Mouse (Mus musculus) embryonic facial prominence, embryonic 10.5 days (tissue): Measurements from ENCODE around the gene Ifna16. TPM values are rescaled to one million over a fixed set of nuclear protein-coding genes. Genes with fewer than 3 reads are reported as not detected.

Experiments
- DNase-seq: peaks from one replicate; pipeline ENCODE4 v3.0.0-alpha.2; 2017; ENCODE audit warnings: low spot score
- H3K27ac ChIP-seq: fragments of 300-500 bp; sonication (generic); replicated peaks from 2 replicates; pipeline ENCODE4 v1.5.1; 2016; ENCODE audit warnings: mild to moderate bottlenecking
- H3K27me3 ChIP-seq: fragments of 300-500 bp; sonication (generic); replicated peaks from 2 replicates; pipeline ENCODE4 v1.6.1; 2016; ENCODE audit warnings: low read depth, mild to moderate bottlenecking; ENCODE audit not compliant: poor library complexity, severe bottlenecking
- H3K36me3 ChIP-seq: fragments of 300-500 bp; sonication (generic); replicated peaks from 2 replicates; pipeline ENCODE4 v1.6.1; 2016; ENCODE audit warnings: mild to moderate bottlenecking, moderate library complexity
- H3K4me1 ChIP-seq: fragments of 300-500 bp; sonication (generic); 2 replicates; pipeline ENCODE4 v1.6.1; 2016
- H3K4me3 ChIP-seq: fragments of 300-500 bp; sonication (generic); 2 replicates; pipeline ENCODE4 v1.5.1; 2016; ENCODE audit warnings: mild to moderate bottlenecking, moderate library complexity
- H3K9me3 ChIP-seq: fragments of 300-500 bp; sonication (generic); 2 replicates; pipeline ENCODE4 v1.6.1; 2016; ENCODE audit warnings: mild to moderate bottlenecking
- WGBS: fragments of 180-500 bp; shearing (Covaris S2); methylation state at CpG from one replicate; pipeline ENCODE4 v1.1.7; 2016; 5-methylcytosine and 5-hydroxymethylcytosine counted together
- polyA plus RNA-seq: library from polyadenylated mRNA; unstranded; fragments of >200 nt; fragmentation: Nextera tagmentation; extraction: Ambion mirVana; gene quantifications from 2 replicates; pipeline ENCODE4 v1.2.1, GENCODE M21; 2016

The Ifna16 gene
- not detected in 2 replicates for polyA plus RNA-seq

DNA sequence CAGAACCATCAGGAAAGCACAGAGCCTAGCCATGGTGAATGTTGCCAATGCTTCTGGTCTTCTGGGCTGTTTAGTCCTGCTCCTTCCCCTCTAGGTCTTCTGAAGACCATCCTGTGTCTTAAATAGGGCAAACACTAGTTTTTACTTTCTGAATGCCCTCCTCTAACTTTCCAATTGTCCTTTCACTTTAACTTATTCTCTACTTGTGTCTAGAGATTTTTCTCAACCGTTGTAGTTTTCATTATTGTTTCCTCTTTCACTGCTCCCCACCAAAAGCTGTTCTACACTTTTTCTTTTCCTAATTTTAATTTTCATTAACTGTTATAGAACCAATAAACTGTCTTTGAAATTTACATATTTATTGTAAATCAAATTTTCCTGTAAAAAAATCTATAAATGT is at the start of gene Ifna16:
Gene Ifna16 (minus strand): TSS at position 101 of the 400 bp plus-strand sequence.
- H3K27me3 ChIP-seq: no peaks in the 10 kb centered on the region
- H3K27ac ChIP-seq: no peak within 1 kb of the TSS
- no peaks in the 10 kb centered on the region for H3K9me3 ChIP-seq
- no peak for DNase-seq
- no peak within 1 kb of the TSS for H3K4me3 ChIP-seq
- H3K4me1 ChIP-seq: no peaks in the 10 kb centered on the region
- 86% methylated on average over 1 of the region's 1 CpGs for WGBS
- H3K36me3 ChIP-seq: no peaks in the 10 kb centered on the region

DNA sequence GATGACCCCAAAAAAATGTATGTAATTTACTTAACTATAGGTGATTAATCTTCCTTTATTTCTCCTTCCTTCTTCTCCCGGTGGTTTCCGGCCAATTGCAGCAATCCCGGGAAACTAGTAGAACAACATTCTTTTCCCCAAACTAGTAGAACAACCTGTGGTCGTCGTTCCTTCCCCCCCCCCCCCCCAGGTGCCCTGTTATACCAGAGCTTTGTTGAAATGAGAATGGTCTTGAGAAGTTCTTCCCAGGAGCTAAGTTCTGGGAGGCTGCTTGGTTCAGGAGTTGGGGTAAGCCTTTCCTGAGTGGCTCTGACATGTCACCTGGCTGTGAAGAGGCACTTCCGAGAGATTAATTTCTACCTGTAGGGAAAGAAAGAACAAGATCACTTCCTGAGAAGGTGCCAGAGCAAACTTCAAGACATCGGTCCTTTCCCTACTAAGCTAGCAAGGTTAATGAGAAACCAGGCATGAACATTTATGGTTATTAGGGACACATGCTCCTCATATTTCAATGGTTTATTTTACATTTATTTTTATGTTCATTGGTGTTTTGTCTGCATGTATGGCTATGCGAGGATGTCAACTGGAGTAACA is 46.9 kb upstream of the Ifna16 start:
- peak; percentile 15 for DNase-seq

DNA sequence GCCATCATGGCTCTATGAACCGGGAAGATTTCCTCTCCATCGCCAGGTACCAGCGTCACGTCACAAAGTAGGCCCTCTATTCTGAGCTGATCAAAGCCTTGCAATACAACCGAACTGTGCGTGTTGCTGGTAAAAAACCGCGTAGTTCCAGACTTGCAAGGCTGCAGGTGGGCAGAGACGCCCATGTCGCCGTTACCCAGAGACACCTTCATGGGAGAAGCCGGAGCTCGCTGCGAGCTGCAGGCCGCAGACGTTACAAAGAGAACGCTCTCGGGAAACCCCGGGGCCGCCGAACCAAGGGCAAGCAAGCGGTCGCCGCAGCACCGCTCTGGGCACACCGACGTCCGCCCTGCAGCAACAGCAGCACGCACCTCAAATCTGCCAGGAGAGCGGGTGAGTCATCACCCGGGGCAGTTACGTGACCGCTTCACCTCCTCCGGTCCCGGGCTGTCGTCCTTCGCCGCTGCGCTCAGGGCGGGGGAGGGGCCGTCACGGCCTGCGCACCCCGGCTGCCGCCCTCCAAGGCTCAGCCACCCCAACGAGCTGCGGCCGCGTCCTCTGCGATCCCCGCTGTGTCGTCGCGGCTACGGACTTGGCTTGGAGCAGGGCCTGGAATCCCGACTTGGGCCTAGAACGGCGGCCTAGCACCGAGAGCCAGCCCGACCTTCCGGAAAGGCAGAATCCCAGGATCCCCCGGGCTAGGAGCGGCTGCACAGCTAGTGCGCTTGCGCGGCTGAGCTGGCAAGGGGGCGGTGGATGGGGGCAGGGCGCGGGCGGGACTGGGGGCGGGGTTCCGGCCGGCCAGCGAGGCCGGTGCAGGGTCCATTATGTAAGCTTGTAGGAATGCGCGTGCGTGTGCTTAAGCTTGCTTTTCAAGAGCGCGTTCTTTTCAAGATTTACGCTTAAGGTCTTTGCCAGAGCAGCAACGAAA is 45.3 kb upstream of the Ifna16 start, which contains the start of the genes Gm26566 and Klhl9:
Gene Gm26566 (plus strand): TSS at position 15 of the 931 bp plus-strand sequence.
Gene Klhl9 (minus strand): TSS at position 675 of the 931 bp plus-strand sequence.
- H3K4me1 ChIP-seq: peaks cover 33% of the 10 kb centered on the region
- H3K4me3 ChIP-seq: peak within 1 kb of the TSS; percentile 97
- H3K27ac ChIP-seq: peak within 1 kb of the TSS; percentile 99
- peak; percentile 98 for DNase-seq
- H3K27me3 ChIP-seq: no peaks in the 10 kb centered on the region
- peaks cover 42% of the 10 kb centered on the region for H3K36me3 ChIP-seq
- no peaks in the 10 kb centered on the region for H3K9me3 ChIP-seq
- WGBS: under 1% methylated on average over 82 of the region's 82 CpGs

More for the DNA sequence above, 46.9 kb upstream of the Ifna16 start:
- Histone ChIP-seq H3K27me3 (no peaks in the 10 kb centered on the region), H3K4me3 (no peak overlapping the region), H3K36me3 (peaks cover 26% of the 10 kb centered on the region), H3K27ac (0 out of 2 replicates have a peak overlapping the region, but pooled peaks have one; percentile 35), H3K9me3 (no peaks in the 10 kb centered on the region), H3K4me1 (peaks cover 26% of the 10 kb centered on the region)
- 57% methylated on average over 8 of the region's 8 CpGs for WGBS

DNA sequence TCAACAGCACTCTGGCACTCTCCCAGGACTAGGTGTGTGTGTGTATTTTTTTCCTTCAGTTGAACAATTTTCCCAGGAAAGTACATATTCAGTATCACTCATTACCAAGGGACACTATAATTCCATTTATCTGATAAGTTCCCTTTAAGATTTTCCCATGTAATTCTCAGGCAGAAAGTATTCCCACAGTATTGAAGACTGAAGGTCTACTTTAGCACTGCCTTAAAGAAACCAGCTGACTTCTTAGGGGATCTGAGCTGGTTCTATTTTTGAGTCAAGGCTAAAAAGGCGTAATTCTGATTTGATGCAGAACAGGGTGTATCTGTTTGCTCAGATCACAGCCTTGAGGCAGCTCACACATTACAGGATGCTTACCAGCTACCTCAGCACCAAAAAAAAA is 42.0 kb upstream of the Ifna16 start:
- Histone ChIP-seq H3K4me1 (peaks cover 33% of the 10 kb centered on the region), H3K27me3 (no peaks in the 10 kb centered on the region), H3K4me3 (peak overlapping the region; percentile 97), H3K9me3 (no peaks in the 10 kb centered on the region), H3K27ac (no peak overlapping the region), H3K36me3 (peaks cover 75% of the 10 kb centered on the region)
- no peak for DNase-seq
- 80% methylated on average over 1 of the region's 1 CpGs for WGBS

DNA sequence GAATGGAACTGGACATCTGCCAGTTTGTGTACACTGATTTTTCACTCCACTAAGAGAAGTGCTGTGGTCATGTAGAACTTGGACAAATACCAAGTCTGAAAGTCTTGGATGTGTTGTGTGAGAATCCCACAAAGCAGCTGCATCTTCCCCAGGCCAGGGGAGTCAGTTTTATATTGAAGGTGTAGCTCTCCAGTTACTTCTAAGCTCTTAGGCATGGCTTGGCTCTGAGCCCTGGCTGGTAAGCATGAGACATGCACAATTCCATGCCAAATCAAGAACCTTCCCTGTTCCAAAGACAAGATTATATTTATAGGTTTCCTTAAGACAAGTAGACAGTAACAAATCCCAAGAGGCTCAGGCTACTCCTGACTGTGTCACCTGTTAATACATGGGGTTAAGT is 38.3 kb upstream of the Ifna16 start:
- Histone ChIP-seq H3K27me3 (no peaks in the 10 kb centered on the region), H3K4me1 (peaks cover 19% of the 10 kb centered on the region), H3K4me3 (no peak overlapping the region), H3K27ac (no peak overlapping the region), H3K9me3 (no peaks in the 10 kb centered on the region), H3K36me3 (peaks cover 76% of the 10 kb centered on the region)
- DNase-seq: no peak

DNA sequence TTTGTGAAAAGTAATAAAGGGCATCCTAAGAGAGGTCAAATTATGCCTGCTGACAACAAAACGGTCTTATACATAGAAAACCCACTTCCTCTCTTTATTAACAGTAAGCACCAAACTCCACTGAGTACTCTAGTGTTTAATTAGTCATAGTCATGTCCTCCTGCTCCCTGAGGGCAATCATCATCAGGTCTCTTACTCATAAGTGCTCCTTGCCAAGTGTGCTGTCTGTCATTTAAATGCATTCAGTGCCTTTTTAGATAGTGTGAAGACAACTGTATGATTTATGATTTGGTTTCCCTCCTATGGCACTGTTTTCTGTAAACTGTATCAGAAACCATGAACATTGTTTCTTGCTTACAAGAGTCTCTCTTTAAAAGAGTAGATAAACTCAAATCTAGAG is 37.6 kb upstream of the Ifna16 start:
- WGBS: 88% methylated on average over 1 of the region's 1 CpGs
- no peak for DNase-seq
- Histone ChIP-seq H3K4me1 (peaks cover 12% of the 10 kb centered on the region), H3K36me3 (peaks cover 68% of the 10 kb centered on the region), H3K9me3 (no peaks in the 10 kb centered on the region), H3K27ac (no peak overlapping the region), H3K4me3 (no peak overlapping the region), H3K27me3 (no peaks in the 10 kb centered on the region)

DNA sequence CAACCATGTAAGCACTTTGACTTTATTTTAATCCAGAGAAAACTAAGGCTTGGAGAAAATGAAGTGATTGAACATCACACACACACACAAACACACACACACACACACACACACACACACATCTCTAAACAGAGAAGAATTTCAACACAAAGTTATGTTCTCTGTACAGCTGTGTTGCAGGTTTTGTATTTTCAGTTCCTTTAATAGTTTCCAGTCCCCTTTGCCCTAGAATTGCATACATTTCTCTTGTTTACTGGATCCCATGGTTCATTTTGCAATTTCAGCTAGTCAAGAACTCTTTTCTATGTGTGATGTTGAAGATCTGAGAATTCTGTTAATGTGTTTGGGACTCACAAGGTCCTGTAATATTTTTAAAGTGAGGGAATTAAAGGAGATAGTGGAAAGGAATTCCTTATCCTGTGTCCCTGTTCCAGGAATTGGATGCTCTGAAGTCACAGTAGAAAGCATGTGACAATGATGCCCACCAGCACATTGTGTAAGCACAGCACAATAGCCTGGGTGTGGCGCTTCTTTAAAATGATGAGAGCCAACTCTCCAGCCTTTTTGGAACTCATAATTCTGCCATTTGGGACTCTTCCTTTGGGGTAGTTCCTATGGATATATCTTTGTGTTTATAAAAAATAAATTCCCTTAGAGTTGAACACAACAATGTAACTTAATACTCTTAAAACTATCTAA is 30.6 kb upstream of the Ifna16 start:
- H3K4me1 ChIP-seq: no peaks in the 10 kb centered on the region
- H3K9me3 ChIP-seq: no peaks in the 10 kb centered on the region
- DNase-seq: no peak
- no peak overlapping the region for H3K27ac ChIP-seq
- H3K27me3 ChIP-seq: no peaks in the 10 kb centered on the region
- 94% methylated on average over 1 of the region's 1 CpGs for WGBS
- H3K36me3 ChIP-seq: no peaks in the 10 kb centered on the region
- no peak overlapping the region for H3K4me3 ChIP-seq

DNA sequence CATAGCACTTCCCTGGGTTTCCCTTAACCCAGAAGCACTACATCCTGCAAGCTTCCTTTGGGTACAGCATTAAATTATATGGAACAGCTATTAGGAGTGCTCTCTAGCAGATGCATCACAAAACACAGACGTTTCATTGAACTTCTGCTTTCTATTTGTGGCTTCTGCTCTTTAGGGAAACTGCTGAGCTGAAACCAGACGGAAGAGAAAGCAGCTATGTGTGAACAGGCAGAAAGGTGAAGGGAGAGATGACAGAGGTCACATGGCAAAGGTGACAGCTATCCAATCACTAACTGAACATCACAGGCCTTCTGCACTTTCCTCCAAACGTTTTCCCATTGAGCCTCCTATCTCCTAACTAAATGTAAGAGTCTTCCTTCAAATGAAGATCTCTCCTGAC is 29.2 kb upstream of the Ifna16 start:
- no peaks in the 10 kb centered on the region for H3K4me1 ChIP-seq
- H3K27me3 ChIP-seq: no peaks in the 10 kb centered on the region
- H3K4me3 ChIP-seq: no peak overlapping the region
- no peaks in the 10 kb centered on the region for H3K9me3 ChIP-seq
- H3K27ac ChIP-seq: no peak overlapping the region
- no peak for DNase-seq
- no peaks in the 10 kb centered on the region for H3K36me3 ChIP-seq
- WGBS: 46% methylated on average over 3 of the region's 3 CpGs

DNA sequence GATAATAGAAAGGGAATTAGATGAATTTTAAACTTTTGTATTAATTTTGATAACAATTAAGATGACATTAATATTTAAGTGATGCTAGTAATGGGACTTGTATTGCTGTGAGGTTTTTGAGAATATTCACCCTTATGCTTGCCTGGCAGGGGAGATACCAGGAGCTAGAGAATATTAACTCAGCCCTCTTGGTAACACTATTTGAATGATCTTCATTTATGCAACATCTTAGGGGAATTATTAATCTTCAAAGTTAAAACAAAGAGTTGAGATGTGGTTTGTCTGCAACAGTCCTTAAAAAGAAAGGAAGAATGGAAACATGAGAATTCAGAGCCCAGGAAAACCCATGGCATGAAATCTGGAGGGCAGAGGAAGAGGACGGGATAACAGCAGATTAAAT is 22.6 kb upstream of the Ifna16 start:
- H3K9me3 ChIP-seq: no peaks in the 10 kb centered on the region

DNA sequence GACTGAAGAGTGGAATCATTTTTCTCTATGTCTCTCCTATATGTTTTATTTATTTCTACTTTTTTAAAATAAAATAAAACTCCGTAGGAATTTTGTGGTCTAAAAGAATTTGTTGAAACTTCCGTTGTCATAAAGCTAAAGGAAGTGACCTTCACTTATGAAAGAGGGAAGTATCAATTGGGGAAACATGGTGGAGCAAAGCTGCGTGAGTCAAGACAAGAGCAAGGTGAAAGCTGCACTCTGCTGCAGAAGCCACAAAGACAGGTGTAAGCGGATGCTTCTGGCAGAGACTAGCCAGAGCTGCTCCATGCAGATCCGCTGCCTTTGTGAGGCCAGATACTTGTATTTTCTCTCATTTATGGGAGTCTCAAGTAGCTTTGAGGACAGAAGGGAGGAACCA is 22.1 kb upstream of the Ifna16 start:
- DNase-seq: no peak
- Histone ChIP-seq H3K9me3 (no peaks in the 10 kb centered on the region), H3K36me3 (no peaks in the 10 kb centered on the region), H3K4me3 (no peak overlapping the region), H3K4me1 (no peaks in the 10 kb centered on the region), H3K27ac (no peak overlapping the region), H3K27me3 (no peaks in the 10 kb centered on the region)
- 85% methylated on average over 5 of the region's 5 CpGs for WGBS

More for the DNA sequence above, 22.6 kb upstream of the Ifna16 start:
- Histone ChIP-seq H3K36me3 (no peaks in the 10 kb centered on the region), H3K4me3 (no peak overlapping the region), H3K4me1 (no peaks in the 10 kb centered on the region), H3K27ac (no peak overlapping the region), H3K27me3 (no peaks in the 10 kb centered on the region)
- WGBS: 78% methylated on average over 1 of the region's 1 CpGs
- DNase-seq: no peak

DNA sequence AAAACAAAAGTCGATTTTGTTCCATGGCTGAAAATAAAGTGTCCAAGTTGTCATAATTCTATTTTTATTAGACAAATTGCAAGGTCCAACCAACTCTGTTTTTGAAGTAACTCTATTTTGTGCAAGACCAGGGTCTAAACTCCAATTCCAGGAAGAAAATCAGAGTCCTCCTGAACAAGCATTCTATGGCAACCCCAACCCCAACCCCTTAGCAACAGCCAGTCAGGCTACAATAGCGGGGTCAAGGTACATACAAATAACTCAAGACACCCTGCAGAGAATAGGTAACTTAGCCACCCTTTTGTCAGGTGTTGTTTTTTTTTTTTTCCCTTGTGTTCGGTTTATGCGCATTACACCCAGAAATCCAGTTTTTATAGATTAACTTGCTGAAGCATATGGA is 21.0 kb upstream of the Ifna16 start:
- H3K36me3 ChIP-seq: no peaks in the 10 kb centered on the region
- DNase-seq: no peak
- no peaks in the 10 kb centered on the region for H3K27me3 ChIP-seq
- H3K27ac ChIP-seq: no peak overlapping the region
- WGBS: 86% methylated on average over 4 of the region's 4 CpGs
- H3K4me1 ChIP-seq: no peaks in the 10 kb centered on the region
- no peaks in the 10 kb centered on the region for H3K9me3 ChIP-seq
- H3K4me3 ChIP-seq: no peak overlapping the region

DNA sequence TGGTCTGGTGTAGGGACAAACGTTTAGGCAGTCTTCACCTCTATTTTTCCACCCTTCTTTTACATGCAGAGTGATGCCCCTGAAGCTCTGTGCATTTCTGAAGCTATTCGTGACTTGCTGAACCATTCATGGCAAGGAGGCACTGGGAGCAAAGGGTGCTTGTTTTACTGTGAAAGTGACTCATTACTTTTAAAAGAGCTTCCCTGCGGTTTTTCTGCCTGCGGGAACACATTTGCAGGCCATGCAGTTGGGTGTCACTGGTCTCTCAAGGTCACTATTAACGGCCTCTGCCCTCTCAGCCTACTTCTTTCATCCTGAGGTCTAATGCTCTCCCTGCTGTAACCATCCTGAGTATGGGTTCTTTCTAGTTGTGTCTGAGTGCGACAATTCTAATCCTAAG is 20.4 kb upstream of the Ifna16 start:
- Histone ChIP-seq H3K27me3 (no peaks in the 10 kb centered on the region), H3K36me3 (no peaks in the 10 kb centered on the region), H3K4me1 (no peaks in the 10 kb centered on the region), H3K27ac (no peak overlapping the region), H3K9me3 (no peaks in the 10 kb centered on the region), H3K4me3 (no peak overlapping the region)
- 64% methylated on average over 6 of the region's 6 CpGs for WGBS
- no peak for DNase-seq
